Mouse (Mus musculus) CH12.LX (cell line): ENCODE data around the gene Flywch2.

Experiments used
- CHD1 ChIP-seq: IDR thresholded peaks from 2 replicates; pipeline ENCODE4 v1.6.1; 2012; ENCODE audit warnings: low read depth, low read length, improper control_type of control experiment, inconsistent platforms
- CTCF ChIP-seq, 2 experiments: IDR thresholded peaks in 1 of 2; conservative IDR thresholded peaks in 1 of 2; 2 replicates each; pipeline ENCODE4 v1.5.1; 2011 to 2012; ENCODE audit warnings: low read depth in 2 of 2, low read length in 2 of 2, improper control_type of control experiment in 1 of 2, inconsistent platforms in 1 of 2, mild to moderate bottlenecking in 1 of 2, moderate library complexity in 1 of 2
- IRF4 ChIP-seq: IDR thresholded peaks from 2 replicates; pipeline ENCODE4 v1.6.1; 2014; ENCODE audit warnings: low read depth, mild to moderate bottlenecking, inconsistent platforms, low read length, improper control_type of control experiment
- MAFK ChIP-seq: IDR thresholded peaks from 2 replicates; pipeline ENCODE4 v1.6.1; 2011; ENCODE audit warnings: low read length, improper control_type of control experiment; ENCODE audit not compliant: insufficient replicate concordance
- MEF2A ChIP-seq: IDR thresholded peaks from 2 replicates; pipeline ENCODE4 v1.6.1; 2014; ENCODE audit warnings: low read depth, mild to moderate bottlenecking, inconsistent platforms, low read length, improper control_type of control experiment, borderline replicate concordance
- MXI1 ChIP-seq: IDR thresholded peaks from 2 replicates; pipeline ENCODE4 v1.6.1; 2011; ENCODE audit warnings: mild to moderate bottlenecking, low read depth, low read length, improper control_type of control experiment
- MYC ChIP-seq: IDR thresholded peaks from 2 replicates; pipeline ENCODE4 v1.6.1; 2011; ENCODE audit warnings: low read depth, mild to moderate bottlenecking, improper control_type of control experiment, low read length
- POLR2A ChIP-seq: IDR thresholded peaks from 2 replicates; pipeline ENCODE4 v1.6.1; 2011; ENCODE audit warnings: low read depth, mild to moderate bottlenecking, improper control_type of control experiment, low read length
- RAD21 ChIP-seq: IDR thresholded peaks from 2 replicates; pipeline ENCODE4 v1.6.1; 2011; ENCODE audit warnings: low read depth, mild to moderate bottlenecking, low read length, improper control_type of control experiment, moderate library complexity
- SMC3 ChIP-seq: IDR thresholded peaks from 2 replicates; pipeline ENCODE4 v1.6.1; 2011; ENCODE audit warnings: low read depth, low read length, improper control_type of control experiment
- USF1 ChIP-seq: IDR thresholded peaks from 2 replicates; pipeline ENCODE4 v1.6.1; 2014; ENCODE audit warnings: low read depth, mild to moderate bottlenecking, inconsistent platforms, low read length, improper control_type of control experiment
- USF2 ChIP-seq: conservative IDR thresholded peaks from 2 replicates; pipeline ENCODE4 v1.6.1; 2011; ENCODE audit warnings: low read depth, low read length, improper control_type of control experiment
- ZNF384 ChIP-seq: IDR thresholded peaks from 2 replicates; pipeline ENCODE4 v1.6.1; 2012; ENCODE audit warnings: low read depth, low read length, improper control_type of control experiment, inconsistent platforms

GRCm38 (mm10) chr17:23744076-23744475 lies 41.8 kb downstream of the Flywch2 start:
- no peak for TF ChIP-seq CTCF (conservative IDR thresholded peaks at IDR 0.05 in 1 of 2, IDR thresholded peaks at IDR 0.05 in 1 of 2; ENCODE audit: low read depth in 2 of 2, low read length in 2 of 2)
- no peak for TF ChIP-seq IRF4
- TF ChIP-seq MXI1: no peak
- TF ChIP-seq USF1: no peak
- no peak for TF ChIP-seq SMC3
- TF ChIP-seq ZNF384: no peak
- TF ChIP-seq RAD21: no peak
- no peak for TF ChIP-seq MYC
- no peak for TF ChIP-seq POLR2A
- no peak for TF ChIP-seq MAFK
- TF ChIP-seq MEF2A: no peak
- no peak for TF ChIP-seq USF2
- TF ChIP-seq CHD1: no peak
